Mouse (Mus musculus) inflammation-experienced regulatory T-cells, adult 6 months (primary cell): Measurements from ENCODE around the gene Unc13a. TPM values are rescaled to one million over a fixed set of nuclear protein-coding genes. Genes with fewer than 3 reads are reported as not detected.

Experiments
- ATAC-seq: one replicate; pipeline ENCODE4 v1.8.0; 2017
- polyA plus RNA-seq, 3 experiments: library from polyadenylated mRNA; unstranded; fragments of 100-300 nt; shearing (Covaris generic); gene quantifications; one replicate each; pipeline ENCODE4 v1.2.1; 2017

The Unc13a gene
- polyA plus RNA-seq, 3 experiments from 2014 or later: 0.42 to 0.67 (median 0.54) TPM

- no peak for ATAC-seq
Observed at GRCm38 (mm10) chr8:71580201-71580600, 91.4 kb downstream of the Unc13a start.

- no peak for ATAC-seq
Observed at GRCm38 (mm10) chr8:71579476-71579875, 92.1 kb downstream of the Unc13a start.

GRCm38 (mm10) chr8:71579009-71579408 lies 92.5 kb downstream of the Unc13a start:
- ATAC-seq: no peak

GRCm38 (mm10) chr8:71577856-71578387 lies 93.6 kb downstream of the Unc13a start:
- ATAC-seq: no peak

- no peak for ATAC-seq
Observed at GRCm38 (mm10) chr8:71575020-71575419, 96.5 kb downstream of the Unc13a start.

- ATAC-seq: no peak
Observed at GRCm38 (mm10) chr8:71574426-71574825, 97.1 kb downstream of the Unc13a start.

Other genes starting within 250 kb of the Unc13a start
- 10 to 100 TPM; 21.0 to 24.0 (median 23.1) TPM for gene Abhd8, start 208.1 kb downstream of the Unc13a start, polyA plus RNA-seq
- 10 to 100 TPM; 68.3 to 83.2 (median 80.6) TPM for gene Mrpl34, start 206.8 kb downstream of the Unc13a start, polyA plus RNA-seq
- gene Dda1, start 202.6 kb downstream of the Unc13a start, polyA plus RNA-seq: 10 to 100 TPM; 24.3 to 40.4 (median 25.5) TPM
- gene Ano8, start 185.8 kb downstream of the Unc13a start, polyA plus RNA-seq: under 1 TPM in 2 of 3 experiments, not detected in 1; 0.11 to 0.31 TPM
- gene Gtpbp3, start 183.7 kb downstream of the Unc13a start, polyA plus RNA-seq: 1 to 10 TPM; 2.6 to 6.5 (median 3.4) TPM
- gene Plvap, start 160.0 kb downstream of the Unc13a start, polyA plus RNA-seq: not detected
- not detected for gene Ccdc194, start 146.0 kb downstream of the Unc13a start, polyA plus RNA-seq
- 10 to 100 TPM; 52.2 to 66.6 (median 61.8) TPM for gene Bst2, start 134.3 kb downstream of the Unc13a start, polyA plus RNA-seq
- gene Mvb12a, start 128.8 kb downstream of the Unc13a start, polyA plus RNA-seq: 10 to 100 TPM; 38.1 to 75.7 (median 43.5) TPM
- gene Tmem221, start 112.9 kb downstream of the Unc13a start, polyA plus RNA-seq: 1 to 10 TPM in 1 of 3 experiments, under 1 TPM in 1, not detected in 1; 0.97 to 2.1 TPM
- gene Nxnl1, start 105.2 kb downstream of the Unc13a start, polyA plus RNA-seq: under 1 TPM in 1 of 3 experiments, not detected in 2; 0.13 TPM
- gene Slc27a1, start 102.9 kb downstream of the Unc13a start, polyA plus RNA-seq: 1 to 10 TPM; 4.5 to 8.6 (median 5.8) TPM
- 10 to 100 TPM; 52.1 to 61.7 (median 60.1) TPM for gene Pgls, start 79.6 kb downstream of the Unc13a start, polyA plus RNA-seq
- 1 to 10 TPM; 1.5 to 2.0 (median 1.7) TPM for gene Fam129c, start 74.1 kb downstream of the Unc13a start, polyA plus RNA-seq
- 10 to 100 TPM in 2 of 3 experiments, 1 to 10 TPM in 1; 8.7 to 14.8 (median 13.6) TPM for gene Colgalt1, start 60.8 kb downstream of the Unc13a start, polyA plus RNA-seq
- gene Jak3, start 4.5 kb upstream of the Unc13a start, polyA plus RNA-seq: 10 to 100 TPM; 18.9 to 30.3 (median 22.5) TPM
- 10 to 100 TPM; 11.7 to 25.4 (median 22.8) TPM for gene Insl3, start 17.5 kb upstream of the Unc13a start, polyA plus RNA-seq
- gene B3gnt3, start 30.0 kb upstream of the Unc13a start, polyA plus RNA-seq: 1 to 10 TPM; 2.8 to 5.6 (median 4.3) TPM
- gene Fcho1, start 54.0 kb upstream of the Unc13a start, polyA plus RNA-seq: 10 to 100 TPM; 37.6 to 66.4 (median 54.3) TPM
- gene Zfp709, start 210.3 kb upstream of the Unc13a start, polyA plus RNA-seq: 1 to 10 TPM; 4.1 to 5.5 (median 4.9) TPM
- gene Zfp882, start 236.9 kb upstream of the Unc13a start, polyA plus RNA-seq: 10 to 100 TPM in 1 of 3 experiments, 1 to 10 TPM in 2; 5.3 to 10.2 (median 6.1) TPM
- gene Zfp617, start 236.9 kb upstream of the Unc13a start, polyA plus RNA-seq: 10 to 100 TPM; 22.2 to 23.1 (median 22.8) TPM